Mouse (Mus musculus) urinary bladder, postnatal 0 days (tissue): Measurements from ENCODE around the gene Pak3. TPM values are rescaled to one million over a fixed set of nuclear protein-coding genes. Genes with fewer than 3 reads are reported as not detected.

Source experiments
- microRNA-seq: library from miRNA; unstranded; fragments of <30 nt; microRNA quantifications from one replicate; pipeline ENCODE4, GENCODE M21; 2016
- polyA plus RNA-seq: library from polyadenylated mRNA; unstranded; fragments of >200 nt; fragmentation: Nextera tagmentation; extraction: Ambion mirVana; gene quantifications from 2 replicates; pipeline ENCODE4 v1.2.1, GENCODE M21; 2015

Gene Pak3
- 5.5 and 6.4 TPM in 2 replicates for polyA plus RNA-seq

DNA sequence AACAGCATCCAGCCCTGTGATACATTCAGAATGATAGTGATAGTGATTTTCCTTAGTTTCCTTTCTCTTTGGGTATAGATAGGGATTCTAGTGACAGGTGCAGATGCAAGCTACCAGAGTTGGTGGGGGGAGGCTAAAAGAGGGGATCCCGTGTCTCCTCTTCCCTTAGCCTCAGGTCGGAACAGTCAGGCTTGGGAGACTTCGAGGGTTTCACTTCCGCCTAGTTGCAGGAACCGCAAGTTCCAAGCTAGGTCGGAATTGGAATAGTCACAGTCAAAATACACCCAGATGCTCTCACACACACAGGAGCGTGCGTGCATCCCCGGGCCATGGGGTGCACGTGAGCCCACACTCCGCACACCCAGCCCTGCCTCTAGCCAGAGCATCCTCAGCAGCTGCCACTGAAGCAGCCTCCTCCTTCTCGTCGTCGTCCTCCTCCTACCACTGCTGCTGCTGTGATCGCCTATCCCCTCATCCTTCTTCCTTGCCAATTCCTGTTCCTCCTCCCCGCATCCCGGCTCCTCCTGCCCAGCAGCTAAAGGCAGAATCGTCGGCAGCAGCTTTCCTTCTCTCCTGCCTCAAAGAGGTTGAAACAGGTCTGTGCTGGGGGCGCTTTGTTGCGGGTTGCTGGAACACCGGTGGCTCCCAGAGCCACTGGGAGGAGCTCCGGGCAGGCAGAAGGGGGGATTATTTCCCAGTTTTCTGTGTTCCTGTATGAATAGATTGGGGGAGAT lies at the start of gene Pak3:
TSS of gene Pak3 (plus strand) at position 424 of the 734 bp plus-strand sequence.

GRCm38 (mm10) chrX:143827212-143827611 lies 308.8 kb downstream of the Pak3 start, which contains the start of gene Capn6:
Capn6 (minus strand) TSS chrX:143827414.

Small RNA genes within 50 kb of the gene (microRNA-seq; reads per million reads assigned to microRNA genes)
- gene Gm47298, result not detected

Other genes starting within 250 kb of the Pak3 start
- gene Chrdl1, start 124.3 kb upstream of the Pak3 start, polyA plus RNA-seq, result 10.2 and 10.5 TPM in 2 replicates